Mouse (Mus musculus) layer of hippocampus, adult 2 months (tissue): ENCODE results near the gene Atxn3. TPM values are rescaled to one million over a fixed set of nuclear protein-coding genes. Genes with fewer than 3 reads are reported as not detected.
"Not testable (repeated sequence)": the region's sequence is repeated elsewhere in the genome, so short reads cannot be mapped to it uniquely, and the experiment has no call there.

Source experiments
- DNase-seq, 2 experiments: peaks; one replicate each; pipeline ENCODE4 v3.0.0; 2022; ENCODE audit warnings: low spot score in 2 of 2
- H3K27ac ChIP-seq: fragments of 200-600 bp; 2 replicates; pipeline ENCODE4 v1.8.1; 2022
- H3K4me3 ChIP-seq: fragments of 200-600 bp; 2 replicates; pipeline ENCODE4 v1.8.1; 2022; ENCODE audit warnings: mild to moderate bottlenecking
- CTCF ChIP-seq: fragments of 200-600 bp; conservative IDR thresholded peaks from 2 replicates; pipeline ENCODE4 v1.8.1; 2022; ENCODE audit warnings: antibody characterized with exemption, mild to moderate bottlenecking, moderate library complexity
- total RNA-seq, 2 experiments: library from RNA; stranded (reverse); gene quantifications; 2 replicates each; pipeline ENCODE4 v1.2.3; 2021

Gene Atxn3
- total RNA-seq, 2 experiments from 2014 or later: 20.2 to 23.4 TPM

- H3K27ac ChIP-seq: no peak overlapping the region
- H3K4me3 ChIP-seq: no peak overlapping the region
- no peak for TF ChIP-seq CTCF
- DNase-seq: no peak
These were observed 19.4 kb upstream of the Atxn3 start for GRCm38 (mm10) chr12:101977404-101977915.

GRCm38 (mm10) chr12:101976651-101977403 is 18.8 kb upstream of the Atxn3 start:
- DNase-seq: no peak
- TF ChIP-seq CTCF: no peak
- Histone ChIP-seq H3K27ac (peak overlapping the region; percentile 100), H3K4me3 (peak overlapping the region; percentile 94)

DNA sequence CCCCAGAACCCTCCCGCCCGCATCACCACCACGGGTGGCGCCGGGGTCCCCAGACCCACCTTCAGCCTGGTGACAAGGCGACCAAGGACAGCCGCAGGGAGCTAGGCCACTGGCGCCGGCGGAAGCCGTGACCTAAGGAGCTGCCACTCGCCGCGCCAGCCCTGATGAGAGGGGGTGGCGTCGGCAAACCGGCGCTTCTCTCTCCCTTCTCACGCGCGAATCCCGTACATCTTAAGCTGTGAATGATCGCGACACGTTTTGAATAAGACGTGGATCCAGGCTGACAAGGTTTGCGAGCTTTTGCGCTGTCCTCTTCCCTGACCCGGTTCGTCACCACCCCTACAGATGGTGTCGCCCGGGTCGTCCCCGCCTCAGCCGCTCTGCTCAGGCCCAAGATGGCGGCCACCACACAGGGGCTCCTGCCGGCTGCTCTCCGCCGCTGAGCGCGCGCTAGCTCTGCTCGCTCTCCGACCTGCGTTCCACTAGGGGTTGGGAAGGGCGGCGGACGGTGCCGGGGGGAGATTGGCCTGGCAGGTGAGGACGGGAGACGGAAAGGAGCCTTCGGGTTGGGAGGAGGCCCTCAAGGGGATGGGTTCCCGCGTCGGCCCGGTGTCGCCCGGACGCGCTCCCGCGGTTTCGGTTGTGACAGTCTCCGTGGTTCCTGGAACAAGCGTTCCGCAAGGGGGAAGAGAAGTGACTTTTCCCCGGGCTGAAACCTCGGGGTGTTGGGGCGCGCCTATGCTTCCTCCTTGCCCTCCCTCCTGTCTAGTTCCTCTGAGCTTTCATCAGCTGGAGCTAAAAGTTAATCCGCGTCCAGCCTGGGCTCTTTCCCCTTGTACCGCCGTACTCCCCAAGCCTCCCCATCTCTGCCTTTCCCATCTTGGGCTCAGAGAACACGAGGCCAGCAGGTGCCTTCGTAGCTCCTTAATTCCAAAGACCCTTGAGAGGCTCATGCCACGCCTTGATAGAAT is 17.8 kb upstream of the Atxn3 start, which contains the start of gene Cpsf2:
TSS of gene Cpsf2 (plus strand) at position 388 of the 971 bp plus-strand sequence.
- DNase-seq: peak; percentile 71 to 72
- TF ChIP-seq CTCF: 0 out of 2 replicates have a peak, but pooled peaks have one; percentile 19
- Histone ChIP-seq H3K27ac (peak within 1 kb of the TSS; percentile 100), H3K4me3 (peak within 1 kb of the TSS; percentile 94)

DNA sequence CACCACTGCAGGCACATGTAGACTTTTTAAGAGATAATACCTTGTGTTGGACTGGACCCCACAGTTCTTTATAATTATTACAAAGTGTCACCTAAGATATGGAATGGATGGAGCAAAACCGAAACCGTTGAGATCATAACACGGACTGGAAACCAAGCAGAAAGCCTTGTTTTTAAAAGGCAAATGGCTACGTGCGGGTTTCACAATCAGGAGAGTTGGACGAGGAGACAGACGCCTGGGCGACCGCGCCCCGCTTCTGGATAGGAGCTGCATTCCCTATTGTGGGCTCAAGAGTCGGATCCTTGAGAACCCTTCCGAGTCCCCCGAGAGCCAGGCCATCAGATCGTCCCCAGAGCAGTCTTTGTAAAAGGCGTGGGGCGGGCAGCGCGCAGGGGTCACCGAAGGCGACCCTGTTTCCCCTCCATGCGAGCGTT is 17.1 kb upstream of the Atxn3 start:
- Histone ChIP-seq H3K4me3 (peak overlapping the region; percentile 94), H3K27ac (peak overlapping the region; percentile 100)
- no peak for TF ChIP-seq CTCF
- DNase-seq: peak in 1 of 2 experiments; percentile 14

- DNase-seq: no peak
- Histone ChIP-seq H3K4me3 (peak overlapping the region; percentile 94), H3K27ac (peak overlapping the region; percentile 100)
- no peak for TF ChIP-seq CTCF
These were observed 16.5 kb upstream of the Atxn3 start for GRCm38 (mm10) chr12:101974571-101974970.

- no peak for TF ChIP-seq CTCF
- DNase-seq: no peak
- Histone ChIP-seq H3K4me3 (no peak overlapping the region), H3K27ac (no peak overlapping the region)
These were observed 14.2 kb upstream of the Atxn3 start for GRCm38 (mm10) chr12:101972230-101972629.

DNA sequence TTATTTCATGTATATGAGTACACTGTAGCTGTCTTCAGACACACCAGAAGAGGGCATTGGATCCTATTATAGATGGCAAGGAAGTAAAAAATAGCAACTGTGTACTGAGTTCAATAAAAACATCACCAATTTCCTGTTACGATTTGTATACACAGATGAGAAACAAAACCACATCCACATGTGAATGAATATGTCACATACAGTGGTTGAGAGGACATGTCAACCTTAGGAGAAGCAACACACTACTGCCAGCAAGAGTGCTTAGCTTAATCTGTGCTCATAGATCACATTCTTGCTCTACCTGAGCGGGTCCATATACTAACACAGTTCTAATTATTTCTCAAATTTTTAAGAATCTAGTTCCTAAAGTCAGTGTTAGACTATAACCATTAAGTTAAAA is 13.3 kb upstream of the Atxn3 start:
- H3K27ac ChIP-seq: no peak overlapping the region
- H3K4me3 ChIP-seq: no peak overlapping the region
- no peak for TF ChIP-seq CTCF
- no peak for DNase-seq

DNA sequence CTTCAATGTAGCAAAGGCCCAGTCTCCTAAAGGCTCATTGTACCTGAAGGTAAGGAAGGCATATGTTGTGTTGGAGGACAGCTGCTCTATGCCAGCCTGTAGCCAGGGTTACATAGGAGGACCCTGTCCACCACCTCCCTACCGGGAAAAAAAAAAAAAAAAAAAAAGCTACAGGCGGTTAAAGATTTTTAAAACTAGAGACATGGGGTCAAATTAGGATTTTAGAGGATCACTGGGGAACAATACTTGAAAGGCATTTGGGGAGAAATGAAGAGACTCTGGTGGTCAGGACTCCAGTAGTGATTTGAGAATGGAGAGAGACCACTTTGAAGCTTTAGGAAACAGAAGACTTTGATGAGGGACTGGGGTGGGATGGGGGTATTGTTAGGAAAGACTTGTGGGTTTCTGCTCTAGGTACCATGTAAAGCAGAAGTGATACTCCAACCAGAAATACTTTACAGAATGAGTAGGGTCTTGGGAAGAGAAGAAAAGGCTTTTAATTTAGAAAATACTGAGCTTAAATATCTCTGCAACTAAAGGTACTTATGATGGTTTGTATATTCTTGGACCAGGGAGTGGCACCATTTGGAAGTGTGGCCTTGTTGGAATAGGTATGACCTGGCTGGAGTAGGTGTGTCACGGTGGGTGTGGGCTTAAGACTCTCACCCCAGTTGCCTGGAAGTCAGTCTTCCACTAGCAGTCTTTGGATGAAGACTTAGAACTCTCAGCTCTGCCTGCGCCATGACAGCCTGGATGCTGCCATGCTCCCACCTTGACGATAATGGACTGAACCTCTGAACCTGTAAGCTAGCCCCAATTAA is 1.1 kb upstream of the Atxn3 start:
- H3K4me3 ChIP-seq, DNase-seq: not testable (repeated sequence)
- H3K27ac ChIP-seq: 0 out of 2 replicates have a peak overlapping the region, but pooled peaks have one; percentile 49

DNA sequence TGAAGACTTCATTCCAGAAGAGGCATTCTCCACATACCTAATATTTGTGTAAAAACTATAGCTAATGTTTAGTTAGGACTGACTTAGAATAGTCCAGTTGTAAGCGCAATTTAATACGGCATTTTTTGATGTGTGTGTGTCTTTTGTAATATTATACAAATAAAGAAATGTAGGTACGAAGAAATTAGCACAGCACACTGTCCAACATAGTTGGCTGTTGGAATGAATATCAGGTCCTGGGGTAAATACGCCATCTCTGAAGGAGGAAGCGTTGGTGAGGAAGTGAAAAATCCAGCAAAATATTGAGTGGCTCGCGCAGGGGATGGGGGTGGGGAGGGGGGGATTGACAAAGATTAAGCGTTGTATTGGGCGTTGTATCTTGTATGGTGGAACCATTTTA is 510 bp upstream of the Atxn3 start:
- H3K27ac ChIP-seq: peak overlapping the region; percentile 49; the same call in 1 of the 2 replicates

GRCm38 (mm10) chr12:101957079-101957941 is 736 bp downstream of the Atxn3 start:
- peak overlapping the region; percentile 89 for H3K4me3 ChIP-seq
- no peak for DNase-seq
- peak overlapping the region; percentile 92 for H3K27ac ChIP-seq
- TF ChIP-seq CTCF: no peak

More for the DNA sequence above, 510 bp upstream of the Atxn3 start:
- no peak for DNase-seq
- H3K4me3 ChIP-seq: peak overlapping the region; percentile 89
- TF ChIP-seq CTCF: no peak

DNA sequence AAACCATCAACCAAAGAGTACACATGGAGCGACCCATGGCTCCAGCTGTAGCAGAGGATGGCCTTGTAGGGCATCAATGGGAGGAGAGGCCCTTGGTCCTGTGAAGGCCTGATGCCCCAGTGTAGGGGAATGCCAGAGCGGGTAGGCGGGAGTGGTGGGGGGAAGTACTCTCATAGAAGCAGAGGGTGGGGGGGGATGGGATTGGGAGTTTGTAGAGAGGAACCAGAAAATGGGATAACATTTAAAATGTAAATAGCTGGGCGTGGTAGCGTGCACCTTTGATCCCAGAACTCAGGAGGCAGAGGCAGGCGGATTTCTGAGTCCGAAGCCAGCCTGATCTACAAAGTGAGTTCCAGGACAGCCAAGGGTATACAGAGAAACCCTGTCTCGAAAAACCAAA is 2.2 kb downstream of the Atxn3 start:
- not testable (repeated sequence) for H3K27ac ChIP-seq, DNase-seq, H3K4me3 ChIP-seq
